Mouse (Mus musculus) lung, adult 2 months (tissue): ENCODE data around the gene Gm47841. TPM values are rescaled to one million over a fixed set of nuclear protein-coding genes. Genes with fewer than 3 reads are reported as not detected.
A peak's percentile ranks its signal among the peaks of the same experiment; 100 is the strongest.

Experiments
- DNase-seq: peaks from one replicate; pipeline ENCODE4 v3.0.0; 2022
- H3K4me1 ChIP-seq: fragments of 200-500 bp; 2 replicates; pipeline ENCODE4 v1.6.1; 2011; ENCODE audit warnings: low read length; ENCODE audit not compliant: control insufficient read depth, insufficient read depth
- H3K4me3 ChIP-seq: fragments of 200-500 bp; replicated peaks from 2 replicates; pipeline ENCODE3; 2011; ENCODE audit warnings: low read depth, mild to moderate bottlenecking, control low read depth, low read length; ENCODE audit errors: extremely low read depth
- CTCF ChIP-seq: fragments of 200-500 bp; IDR thresholded peaks from 2 replicates; pipeline ENCODE4 v1.5.1; 2011; ENCODE audit warnings: mild to moderate bottlenecking, low read length, control low read depth; ENCODE audit not compliant: insufficient read depth
- POLR2A ChIP-seq: fragments of 200-500 bp; IDR thresholded peaks from 2 replicates; pipeline ENCODE4 v1.6.1; 2011; ENCODE audit warnings: low read depth, mild to moderate bottlenecking, control low read depth, low read length, borderline replicate concordance; ENCODE audit errors: extremely low read depth
- WGBS: fragments of 180-500 bp; shearing (Covaris S2); methylation state at CpG from one replicate; pipeline ENCODE4 v1.1.7; 2018; 5-methylcytosine and 5-hydroxymethylcytosine counted together
- polyA plus RNA-seq: library from polyadenylated mRNA; depleted of rRNA; stranded (reverse); fragments of >200 nt; gene quantifications from 2 replicates; pipeline ENCODE4 v1.2.3, GENCODE M21; 2012; rRNA removed

Gene Gm47841
- polyA plus RNA-seq, result 0.15 and 0.22 TPM in 2 replicates

DNA sequence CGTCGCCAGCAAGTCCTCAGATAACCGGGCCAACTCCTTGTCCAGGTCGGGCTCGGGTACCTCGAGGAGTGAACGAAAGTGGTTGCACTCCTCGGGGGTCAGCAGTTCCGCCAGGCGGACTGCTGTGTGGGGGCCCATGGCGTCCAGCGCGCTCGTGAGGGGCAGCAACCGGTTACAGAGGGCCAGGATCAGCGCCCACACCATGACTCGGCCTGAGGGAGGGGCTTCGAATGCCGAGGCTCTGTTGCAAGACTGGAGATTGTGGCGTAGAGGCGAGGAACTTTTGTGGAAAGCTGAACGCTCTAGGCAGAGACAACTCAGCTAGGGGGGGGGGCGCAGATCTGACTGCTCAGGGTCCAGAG, at the start of gene Gm47841:
TSS of gene Gm47841 (minus strand) at position 204 of the 362 bp plus-strand sequence.
- H3K4me3 ChIP-seq, result peak within 1 kb of the TSS; percentile 45
- TF ChIP-seq CTCF (no peak), POLR2A (no peak)
- 5% methylated on average over 23 of the region's 23 CpGs for WGBS
- DNase-seq, result no peak
- peaks cover 6% of the 10 kb centered on the region for H3K4me1 ChIP-seq

DNA sequence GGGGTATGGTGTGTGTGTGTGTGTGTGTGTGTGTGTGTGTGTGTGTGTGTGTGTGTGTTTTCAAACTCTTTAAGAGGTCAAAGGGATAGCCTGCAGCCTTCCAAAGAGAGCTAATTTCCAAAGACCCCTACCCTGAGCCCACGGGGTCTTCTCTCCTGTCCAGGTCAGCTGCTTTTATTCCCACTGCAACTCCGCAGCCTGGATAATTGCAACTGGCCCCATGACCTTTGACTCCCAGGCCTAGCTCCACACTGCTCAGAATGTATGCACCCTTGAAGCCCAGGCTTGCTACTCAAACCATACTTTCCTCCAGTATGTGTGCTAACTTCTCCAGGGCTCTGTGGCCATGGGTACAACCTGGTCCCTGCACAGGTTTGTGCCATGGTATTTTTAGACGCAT, 48.2 kb upstream of the Gm47841 start:
- DNase-seq, result no peak
- TF ChIP-seq POLR2A (no peak), CTCF (no peak)
- WGBS, result 89% methylated on average over 3 of the region's 3 CpGs
- Histone ChIP-seq H3K4me3 (no peak overlapping the region), H3K4me1 (no peaks in the 10 kb centered on the region)

DNA sequence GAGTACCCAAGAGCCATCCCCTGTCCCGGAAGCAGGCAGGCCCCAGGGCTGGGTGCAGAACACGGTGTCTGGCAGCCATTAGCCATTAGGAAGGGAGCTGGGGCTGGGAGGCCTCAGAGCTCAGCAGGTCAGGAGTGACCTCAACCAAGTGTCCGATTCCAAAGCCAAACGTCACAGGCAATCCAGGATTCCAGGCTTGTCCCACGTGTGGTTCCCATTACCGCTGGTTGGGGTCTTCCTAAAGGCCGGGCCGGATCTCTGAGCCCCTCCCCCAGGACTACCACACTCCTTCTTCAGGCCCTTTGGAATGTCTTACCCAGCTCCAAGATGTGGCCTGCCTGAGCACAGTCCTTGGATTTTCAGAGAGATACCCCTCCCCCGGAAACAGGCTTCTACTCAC, 47.8 kb upstream of the Gm47841 start:
- 76% methylated on average over 9 of the region's 9 CpGs for WGBS
- TF ChIP-seq POLR2A (no peak), CTCF (no peak)
- DNase-seq, result no peak
- Histone ChIP-seq H3K4me1 (no peaks in the 10 kb centered on the region), H3K4me3 (no peak overlapping the region)

DNA sequence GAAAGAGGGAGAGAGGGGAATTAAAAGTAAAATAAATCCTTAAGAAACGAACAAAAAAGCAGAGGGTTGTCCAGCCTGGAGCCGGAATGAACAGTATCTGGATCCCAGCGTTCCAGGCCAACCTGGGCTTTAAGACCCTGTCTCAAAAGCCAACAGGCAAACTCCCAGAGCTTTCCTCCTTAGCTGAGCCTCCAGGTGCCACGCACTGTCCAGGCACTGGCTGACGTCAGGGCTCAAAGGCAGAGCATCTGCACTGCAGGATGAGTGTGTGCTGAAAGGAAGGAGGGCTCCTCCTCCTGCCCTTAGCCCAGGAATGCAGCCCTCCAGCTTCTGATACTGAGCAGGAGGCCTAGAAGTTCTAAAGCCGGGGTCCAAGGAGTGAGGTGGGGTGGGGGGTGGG, 46.8 kb upstream of the Gm47841 start:
- WGBS, result 82% methylated on average over 6 of the region's 6 CpGs
- no peak for DNase-seq
- no peak overlapping the region for H3K4me3 ChIP-seq
- H3K4me1 ChIP-seq, result no peaks in the 10 kb centered on the region
- TF ChIP-seq POLR2A (no peak), CTCF (no peak)

DNA sequence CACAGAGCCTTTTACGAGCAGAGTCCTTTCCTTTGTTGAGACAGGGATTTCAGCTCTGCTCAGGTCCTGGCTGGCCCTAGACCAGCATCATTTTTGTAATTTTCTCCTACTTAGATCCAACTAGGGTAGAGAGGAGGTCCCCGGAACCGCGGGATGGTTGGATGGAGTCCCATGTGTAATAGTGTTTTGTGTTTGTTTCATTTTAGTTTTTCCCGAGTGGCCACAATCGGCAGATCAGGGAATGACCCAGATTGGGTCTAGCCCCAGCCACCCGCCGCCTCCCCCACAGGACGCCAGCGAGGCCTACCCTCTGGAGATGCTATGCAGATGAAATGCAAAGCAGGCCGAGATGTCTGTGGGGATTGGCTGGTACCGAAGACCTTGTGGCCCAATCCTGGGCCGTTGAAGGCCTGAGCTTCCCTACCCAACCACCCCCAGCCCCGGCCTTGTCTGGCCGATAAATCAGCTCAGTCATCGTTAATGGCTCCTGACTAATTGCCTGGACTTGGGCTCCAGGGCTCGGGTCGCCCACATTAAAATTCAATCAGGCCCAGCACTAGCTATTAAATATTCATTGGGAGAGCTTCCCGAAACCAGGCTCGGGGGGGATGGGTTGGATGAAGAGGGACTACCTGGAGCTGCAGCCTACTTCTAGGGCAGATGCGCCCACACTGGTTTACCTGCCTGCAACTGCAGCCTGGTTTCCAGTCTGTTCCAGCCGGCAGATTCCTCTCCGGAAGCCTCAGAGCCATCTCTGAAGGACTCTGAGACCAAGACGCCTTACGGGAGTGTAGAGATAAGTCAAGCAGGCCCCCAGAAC, 45.8 kb upstream of the Gm47841 start:
- Histone ChIP-seq H3K4me1 (no peaks in the 10 kb centered on the region), H3K4me3 (no peak overlapping the region)
- 68% methylated on average over 25 of the region's 25 CpGs for WGBS
- no peak for TF ChIP-seq CTCF
- TF ChIP-seq POLR2A, result no peak
- DNase-seq, result no peak

DNA sequence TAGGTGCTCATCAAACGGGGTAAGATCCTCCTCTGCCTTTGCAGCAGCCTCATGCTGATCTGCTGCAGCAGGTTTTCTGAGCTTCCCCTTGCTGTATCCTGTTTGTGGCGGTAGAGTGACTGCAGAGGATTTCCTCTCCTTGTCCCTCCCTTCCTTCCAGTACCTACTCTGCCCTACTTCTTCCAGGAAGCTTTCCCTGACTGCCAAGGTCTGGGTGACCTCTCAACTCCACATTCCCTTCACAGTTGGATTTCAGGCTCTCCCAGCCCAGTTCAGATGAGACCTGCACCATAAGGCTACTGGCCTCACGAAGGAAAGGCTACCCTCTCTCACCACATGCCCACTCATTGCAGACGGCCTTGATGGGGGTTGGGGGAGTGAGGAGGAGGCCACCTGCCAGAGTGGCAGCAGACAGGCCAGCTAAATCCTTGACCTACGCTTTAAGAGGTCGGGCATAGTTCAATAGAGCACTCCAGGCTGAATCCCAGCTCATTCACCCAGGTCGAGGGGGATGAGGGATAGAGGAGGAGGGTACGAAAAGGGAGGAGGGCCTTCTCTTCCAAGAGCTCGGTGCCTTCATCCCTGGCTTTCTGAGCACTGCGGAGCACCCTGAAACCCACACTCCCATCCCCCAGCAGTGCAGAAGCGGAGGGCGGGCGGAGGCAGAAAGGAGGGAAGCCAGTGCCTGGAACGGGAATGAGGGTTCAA, 45.1 kb upstream of the Gm47841 start:
- Histone ChIP-seq H3K4me1 (no peaks in the 10 kb centered on the region), H3K4me3 (no peak overlapping the region)
- TF ChIP-seq CTCF (no peak), POLR2A (no peak)
- 59% methylated on average over 14 of the region's 14 CpGs for WGBS
- no peak for DNase-seq

DNA sequence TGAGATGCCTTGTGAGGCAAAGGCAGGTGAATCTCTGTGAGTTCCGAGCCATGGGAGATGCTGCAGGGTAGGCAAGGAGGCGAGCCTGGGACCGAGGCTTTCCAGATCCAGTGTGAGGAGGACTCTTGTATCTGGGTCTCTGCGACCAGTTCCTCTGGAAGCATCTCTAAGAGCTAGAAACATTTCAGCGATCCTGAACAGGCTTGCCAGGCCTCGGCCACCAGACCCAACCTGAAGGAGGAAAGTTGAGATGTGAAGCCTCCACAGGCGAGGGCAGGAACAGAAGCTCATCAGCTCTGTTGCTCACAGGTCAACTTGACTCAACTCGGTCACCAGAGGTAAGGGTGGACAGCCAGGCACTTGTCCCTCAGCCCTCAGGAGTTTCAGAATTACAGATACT, 44.4 kb upstream of the Gm47841 start:
- H3K4me1 ChIP-seq, result no peaks in the 10 kb centered on the region
- DNase-seq, result no peak
- no peak overlapping the region for H3K4me3 ChIP-seq
- TF ChIP-seq POLR2A (no peak), CTCF (no peak)
- WGBS, result 96% methylated on average over 8 of the region's 8 CpGs

DNA sequence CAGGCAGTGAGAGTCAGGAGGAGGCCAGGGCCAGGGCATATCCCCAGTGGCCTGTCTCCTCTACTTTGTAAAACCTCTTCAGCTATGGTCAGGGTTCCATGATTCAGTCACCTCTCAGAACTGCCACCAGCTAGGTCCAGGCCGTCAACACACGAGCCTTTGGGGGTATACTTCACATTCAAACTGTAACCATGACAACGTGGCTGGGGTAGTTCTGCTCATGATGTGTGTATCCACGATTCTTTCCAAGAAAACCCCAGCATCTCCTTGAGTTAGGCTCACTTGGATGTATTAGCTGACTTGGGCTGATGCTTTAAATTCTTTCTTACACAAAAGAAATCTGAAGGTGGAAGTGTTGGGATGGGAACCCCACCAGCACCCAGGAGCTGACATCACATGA, 41.1 kb upstream of the Gm47841 start:
- no peak for TF ChIP-seq POLR2A
- TF ChIP-seq CTCF, result no peak
- no peak overlapping the region for H3K4me3 ChIP-seq
- no peaks in the 10 kb centered on the region for H3K4me1 ChIP-seq
- DNase-seq, result no peak
- 75% methylated on average over 4 of the region's 4 CpGs for WGBS

DNA sequence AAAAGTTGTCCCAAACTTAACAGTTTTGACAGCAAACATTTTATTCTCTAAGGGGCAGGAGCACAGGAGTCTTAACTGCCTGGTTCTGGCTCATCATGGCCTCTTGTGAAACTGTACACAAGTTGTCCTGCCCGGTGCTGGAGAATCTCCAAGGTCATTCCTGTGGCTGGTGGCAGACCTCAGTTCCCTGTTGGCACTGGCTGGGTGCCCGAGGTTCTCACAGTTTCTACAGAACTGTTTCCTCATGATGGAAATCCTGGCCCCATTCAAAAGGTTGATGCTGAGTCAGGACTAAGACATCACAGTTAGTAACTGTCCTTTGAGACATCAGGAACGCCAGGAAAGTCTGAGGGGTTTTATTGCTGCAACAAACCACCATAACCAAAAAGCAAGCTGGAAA, 39.8 kb upstream of the Gm47841 start:
- TF ChIP-seq CTCF, result no peak
- no peak for TF ChIP-seq POLR2A
- no peak overlapping the region for H3K4me3 ChIP-seq
- peak; percentile 46 for DNase-seq
- H3K4me1 ChIP-seq, result peaks cover 4% of the 10 kb centered on the region; the same call in 1 of the 2 replicates
- WGBS, result 31% methylated on average over 3 of the region's 3 CpGs

DNA sequence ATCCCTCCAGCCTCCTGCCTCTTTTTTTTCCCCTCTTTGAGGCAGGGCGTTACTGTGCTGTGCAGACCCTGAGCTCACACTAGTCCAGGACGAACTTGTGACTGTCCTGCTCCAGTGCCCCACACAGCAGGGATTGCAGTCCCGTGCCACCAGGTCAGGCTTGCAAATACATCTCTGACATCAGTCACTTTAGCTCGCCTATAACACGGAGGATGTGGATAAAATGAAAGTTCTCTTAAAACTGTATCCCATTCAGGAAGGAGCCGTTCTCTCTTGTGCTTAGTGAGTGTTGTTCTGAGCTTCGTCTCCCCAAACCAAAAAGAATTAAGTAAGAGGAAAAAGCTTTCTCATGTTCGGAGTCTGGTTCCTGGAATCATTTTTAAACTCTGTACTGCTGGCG, 39.3 kb upstream of the Gm47841 start:
- no peak overlapping the region for H3K4me3 ChIP-seq
- peaks cover 4% of the 10 kb centered on the region; the same call in 1 of the 2 replicates for H3K4me1 ChIP-seq
- 64% methylated on average over 9 of the region's 9 CpGs for WGBS
- TF ChIP-seq POLR2A (no peak), CTCF (no peak)
- no peak for DNase-seq
